Mouse (Mus musculus) stomach, postnatal 0 days (tissue): Measurements from ENCODE around the gene Adgrb3.

ENCODE experiments used
- CTCF ChIP-seq: IDR thresholded peaks from 2 replicates; pipeline ENCODE4 v1.5.1; 2016; ENCODE audit warnings: antibody characterized with exemption, low read depth, mild to moderate bottlenecking, moderate library complexity
- EP300 ChIP-seq: optimal IDR thresholded peaks from 2 replicates; pipeline ENCODE3; 2016; ENCODE audit warnings: antibody characterized with exemption

- no peak for TF ChIP-seq CTCF
- no peak for TF ChIP-seq EP300
Observed at GRCm38 (mm10) chr1:25419378-25419777, 410.1 kb downstream of the Adgrb3 start.
